Mouse (Mus musculus) forebrain, embryonic 12.5 days (tissue): ENCODE measurements at regions not wholly inside any gene's neighbourhood (a gene's known extent, or its start where the extent isn't known, plus 50 kb on each side); places are given as distances from the start of the nearest gene placed in this dataset.

Experiments
- ATAC-seq: fragments of 200-750 bp; cut with Nextera tagmentation; 2 replicates; pipeline ENCODE4 v1.8.0; 2017; ENCODE audit warnings: moderate TSS enrichment; ENCODE audit not compliant: low FRiP score
- H3K27ac ChIP-seq: fragments of 300-500 bp; sonication (generic); 2 replicates; pipeline ENCODE4 v1.5.1; 2016; ENCODE audit warnings: mild to moderate bottlenecking
- H3K27me3 ChIP-seq: fragments of 300-500 bp; sonication (generic); 2 replicates; pipeline ENCODE4 v1.6.1; 2016; ENCODE audit warnings: mild to moderate bottlenecking
- H3K36me3 ChIP-seq: fragments of 300-500 bp; sonication (generic); replicated peaks from 2 replicates; pipeline ENCODE4 v1.6.1; 2016; ENCODE audit warnings: mild to moderate bottlenecking
- H3K4me1 ChIP-seq: fragments of 300-500 bp; sonication (generic); 2 replicates; pipeline ENCODE4 v1.6.1; 2016
- H3K4me2 ChIP-seq: fragments of 300-500 bp; sonication (generic); 2 replicates; pipeline ENCODE4 v1.6.1; 2016; ENCODE audit warnings: mild to moderate bottlenecking, moderate library complexity
- H3K4me3 ChIP-seq: fragments of 300-500 bp; sonication (generic); replicated peaks from 2 replicates; pipeline ENCODE4 v1.5.1; 2016; ENCODE audit warnings: mild to moderate bottlenecking
- H3K9ac ChIP-seq: fragments of 300-500 bp; sonication (generic); 2 replicates; pipeline ENCODE4 v1.6.1; 2016; ENCODE audit warnings: mild to moderate bottlenecking
- H3K9me3 ChIP-seq: fragments of 300-500 bp; sonication (generic); 2 replicates; pipeline ENCODE4 v1.6.1; 2016
- WGBS: fragments of 180-500 bp; shearing (Covaris S2); methylation state at CpG from one replicate; pipeline ENCODE4 v1.1.7; 2016; 5-methylcytosine and 5-hydroxymethylcytosine counted together

DNA sequence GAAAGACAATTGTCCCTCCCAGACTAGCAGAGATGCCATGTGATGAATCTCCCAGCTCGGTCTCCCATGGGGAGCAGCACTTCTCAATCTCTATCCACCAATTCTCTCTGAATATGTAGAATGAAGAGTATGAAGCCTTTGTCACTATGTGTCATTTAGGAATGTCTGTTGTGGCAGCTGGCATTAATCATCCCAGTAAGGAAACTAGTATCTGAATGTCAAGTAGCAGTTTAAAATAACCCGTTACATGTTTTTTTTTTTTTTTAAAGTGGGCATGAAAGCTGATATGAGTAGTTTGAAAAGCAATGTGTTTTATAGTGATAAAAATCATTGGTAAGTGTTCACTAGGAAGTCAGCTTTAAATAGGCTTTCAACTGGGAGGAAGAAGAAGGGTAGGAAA, 58.4 kb upstream of the Dcbld2 start:
- no peaks in the 10 kb centered on the region for H3K9me3 ChIP-seq
- H3K36me3 ChIP-seq = no peaks in the 10 kb centered on the region
- WGBS = 74% methylated on average over 2 of the region's 2 CpGs
- no peak overlapping the region for H3K9ac ChIP-seq
- no peak overlapping the region for H3K4me3 ChIP-seq
- H3K4me2 ChIP-seq = no peak overlapping the region
- ATAC-seq = no peak
- no peaks in the 10 kb centered on the region for H3K27me3 ChIP-seq
- H3K27ac ChIP-seq = no peak overlapping the region
- no peaks in the 10 kb centered on the region for H3K4me1 ChIP-seq

DNA sequence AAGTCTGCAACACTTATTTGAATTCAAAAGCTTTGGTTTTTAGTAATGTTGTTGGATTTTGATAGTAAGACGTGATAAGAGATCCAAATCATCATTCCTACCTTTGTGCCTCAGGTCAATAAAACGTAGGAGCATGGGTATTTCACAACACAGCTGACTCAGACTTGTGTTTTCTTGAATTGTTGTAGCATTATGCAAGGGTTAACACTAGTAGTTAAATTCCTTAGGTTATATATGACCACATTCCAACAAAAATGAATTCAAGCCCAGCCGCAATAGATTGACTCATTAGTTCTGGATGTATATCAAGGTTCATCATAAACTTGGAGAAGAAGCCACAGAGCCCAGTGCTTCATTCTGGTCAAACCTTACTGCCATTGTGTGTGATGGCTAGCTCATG, 56.1 kb upstream of the Dcbld2 start:
- H3K27me3 ChIP-seq = no peaks in the 10 kb centered on the region
- H3K27ac ChIP-seq = no peak overlapping the region
- ATAC-seq = no peak
- H3K9me3 ChIP-seq = no peaks in the 10 kb centered on the region
- H3K4me3 ChIP-seq = no peak overlapping the region
- 92% methylated on average over 3 of the region's 3 CpGs for WGBS
- no peak overlapping the region for H3K9ac ChIP-seq
- no peaks in the 10 kb centered on the region for H3K36me3 ChIP-seq
- no peak overlapping the region for H3K4me2 ChIP-seq
- no peaks in the 10 kb centered on the region for H3K4me1 ChIP-seq

DNA sequence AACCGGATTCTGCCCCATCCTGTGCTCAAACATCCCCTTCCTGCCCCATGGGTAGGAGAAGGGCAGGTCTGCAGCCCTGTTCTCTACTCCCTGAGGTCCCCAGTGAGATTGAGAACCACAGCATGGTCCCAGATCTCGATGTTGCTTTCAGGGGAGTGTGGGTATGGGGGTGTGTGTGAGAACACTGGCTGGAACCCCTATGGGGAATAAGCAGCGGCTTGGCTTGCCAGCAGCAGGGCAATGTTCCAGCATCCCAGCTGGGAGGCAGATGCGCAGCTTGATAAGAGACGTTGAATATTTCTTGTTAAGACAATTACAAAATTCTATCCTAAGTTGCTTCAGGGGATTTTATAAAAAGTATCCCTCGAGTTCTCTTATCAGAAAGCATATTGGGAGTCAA, 53.7 kb upstream of the Dcbld2 start:
- H3K27ac ChIP-seq = no peak overlapping the region
- H3K9ac ChIP-seq = no peak overlapping the region
- H3K4me2 ChIP-seq = no peak overlapping the region
- WGBS = 73% methylated on average over 6 of the region's 6 CpGs
- H3K36me3 ChIP-seq = no peaks in the 10 kb centered on the region
- H3K4me3 ChIP-seq = no peak overlapping the region
- no peaks in the 10 kb centered on the region for H3K4me1 ChIP-seq
- no peaks in the 10 kb centered on the region for H3K27me3 ChIP-seq
- no peak for ATAC-seq
- no peaks in the 10 kb centered on the region for H3K9me3 ChIP-seq
